ENCODE assay signal across 10 mouse cellular contexts in the genomic region with DNA sequence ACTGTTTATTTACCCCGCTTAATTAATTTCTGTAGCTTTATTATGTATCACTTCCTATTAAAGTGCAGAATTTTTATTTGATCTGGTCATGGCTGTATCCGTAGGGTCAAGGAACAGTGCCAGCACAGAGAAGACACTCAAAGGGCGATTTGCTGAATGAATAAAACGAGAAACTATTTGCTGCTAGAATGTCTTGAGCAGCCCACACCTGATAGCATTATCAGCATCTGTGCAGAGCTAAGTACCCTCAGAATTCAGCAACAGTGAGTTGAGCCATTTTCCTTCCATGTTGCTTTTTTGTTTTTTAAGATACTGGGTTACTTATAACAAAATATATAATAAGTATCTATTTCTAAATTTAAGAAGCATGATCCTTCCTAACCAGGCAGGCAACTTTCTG. TPM values are rescaled to one million over a fixed set of nuclear protein-coding genes. Genes with fewer than 3 reads are reported as not detected.
DNase-seq lines count a peak whose midpoint lies in the region; ATAC-seq lines count a peak whose summit lies in the region.
"Had no signal": no experiment of that assay in that cellular context is flagged by ENCODE, and none has a peak within 500 bp of the region (broad histone marks: within the 10 kb centered on the region; RNA-seq: fewer than 3 reads in every experiment).

No protein-coding gene starts in this region.

- DNase-seq in heart, postnatal 14 days = no peak
- DNase-seq in c-Kit-positive CD71-positive TER-119-negative erythroid progenitor cells, embryonic 14.5 days (ENCODE audit: low read depth) = peak; percentile 28
- DNase-seq in frontal cortex, postnatal 36 days (ENCODE audit: low spot score in 2 of 2) = no peak
- DNase-seq in left cerebral cortex, adult 9 months (ENCODE audit: low spot score in 2 of 2) = no peak
- DNase-seq in gastrocnemius, postnatal 25 days = no peak
- DNase-seq: right cerebral cortex, postnatal 25 days had no signal

- intact Hi-C loops in heart, postnatal 14 days (cut with DNase I) = loop anchor here (5.0 kb wide), 1 partner anchor 63 kb away; no protein-coding TSS in a partner anchor

- peaks cover under 1% of the 10 kb centered on the region; the same call in 1 of the 2 replicates for H3K36me3 ChIP-seq in heart, embryonic 16.5 days (ENCODE audit: control insufficient read depth, insufficient read depth)
- H3K36me3 ChIP-seq in hindbrain, embryonic 15.5 days = no peaks in the 10 kb centered on the region
- H3K36me3 ChIP-seq in midbrain, embryonic 13.5 days = peaks cover 6% of the 10 kb centered on the region; the same call in 1 of the 2 replicates

- peak overlapping the region; percentile 73 for H3K4me2 ChIP-seq in heart, embryonic 16.5 days (ENCODE audit: low read depth, low read length)
- H3K4me2 ChIP-seq in hindbrain, embryonic 15.5 days = peak overlapping the region; percentile 84
- peak overlapping the region; percentile 81 for H3K4me2 ChIP-seq in midbrain, embryonic 13.5 days (replicated peaks)

- no peaks in the 10 kb centered on the region; the same call in 1 of the 2 replicates for H3K9me3 ChIP-seq in heart, embryonic 16.5 days (replicated peaks; ENCODE audit: control insufficient read depth, low read length)
- H3K9me3 ChIP-seq in hindbrain, embryonic 15.5 days = no peaks in the 10 kb centered on the region
- no peaks in the 10 kb centered on the region for H3K9me3 ChIP-seq in midbrain, embryonic 13.5 days

- WGBS in heart, embryonic 16.5 days = 76% methylated on average over 4 of the region's 4 CpGs
- 93% methylated on average over 4 of the region's 4 CpGs for WGBS in hindbrain, embryonic 15.5 days
- 94% methylated on average over 4 of the region's 4 CpGs for WGBS in midbrain, embryonic 13.5 days

- no peak for ATAC-seq in heart, embryonic 16.5 days (replicated peaks; ENCODE audit: extremely low read depth, insufficient read depth, low FRiP score)
- no peak for ATAC-seq in hindbrain, embryonic 15.5 days (ENCODE audit: low FRiP score, low read depth)
- ATAC-seq in midbrain, embryonic 13.5 days = no peak

- peak overlapping the region; percentile 96 for H3K27ac ChIP-seq in heart, embryonic 16.5 days (ENCODE audit: low read length)
- H3K27ac ChIP-seq in hindbrain, embryonic 15.5 days (replicated peaks) = no peak overlapping the region
- H3K27ac ChIP-seq in midbrain, embryonic 13.5 days = no peak overlapping the region

- H3K4me3 ChIP-seq in heart, embryonic 16.5 days (ENCODE audit: low read length) = peak overlapping the region; percentile 88
- peak overlapping the region; percentile 85 for H3K4me3 ChIP-seq in hindbrain, embryonic 15.5 days
- H3K4me3 ChIP-seq in midbrain, embryonic 13.5 days (replicated peaks) = peak overlapping the region; percentile 77

- H3K9ac ChIP-seq in heart, embryonic 16.5 days (ENCODE audit: low read length) = no peak overlapping the region
- H3K9ac ChIP-seq in hindbrain, embryonic 15.5 days = peak overlapping the region; percentile 82; the same call in 1 of the 2 replicates
- peak overlapping the region; percentile 86 for H3K9ac ChIP-seq in midbrain, embryonic 13.5 days (replicated peaks)

- no peaks in the 10 kb centered on the region for H3K27me3 ChIP-seq in heart, embryonic 16.5 days (ENCODE audit: control insufficient read depth, insufficient read depth, low read length)
- H3K27me3 ChIP-seq in hindbrain, embryonic 15.5 days = no peaks in the 10 kb centered on the region
- H3K27me3 ChIP-seq in midbrain, embryonic 13.5 days = no peaks in the 10 kb centered on the region

- peaks cover 20% of the 10 kb centered on the region for H3K4me1 ChIP-seq in heart, embryonic 16.5 days (ENCODE audit: control insufficient read depth, insufficient read depth, low read length)
- H3K4me1 ChIP-seq in hindbrain, embryonic 15.5 days (replicated peaks) = peaks cover 20% of the 10 kb centered on the region
- H3K4me1 ChIP-seq in midbrain, embryonic 13.5 days (replicated peaks) = peaks cover 20% of the 10 kb centered on the region

RNA-seq across cellular contexts. Expression of a gene that starts 1.2 kb away (rescaled TPM):
- polyA plus RNA-seq in heart, embryonic 16.5 days (2015; fragmentation: Nextera tagmentation; extraction: Ambion mirVana) = 57.6 and 58.2 TPM in 2 replicates
- total RNA-seq in heart, postnatal 14 days (2021) = 10 to 100 TPM; 28.3 to 31.8 TPM
- polyA plus RNA-seq in hindbrain, embryonic 15.5 days (2015; fragmentation: Nextera tagmentation; extraction: Ambion mirVana) = 66.2 and 68.5 TPM in 2 replicates
- polyA plus RNA-seq in midbrain, embryonic 13.5 days (2015; fragmentation: Nextera tagmentation; extraction: Ambion mirVana) = 63.7 and 71.9 TPM in 2 replicates
- 10 to 100 TPM; 14.3 to 14.5 TPM for total RNA-seq in gastrocnemius, postnatal 25 days (2021)

RNA-seq across cellular contexts. Expression of a gene that starts 30.5 kb away (rescaled TPM):
- 24.2 and 32.8 TPM in 2 replicates for polyA plus RNA-seq in heart, embryonic 16.5 days (2015; fragmentation: Nextera tagmentation; extraction: Ambion mirVana)
- 1 to 10 TPM; 3.2 to 5.1 TPM for total RNA-seq in heart, postnatal 14 days (2021)
- 3.3 and 3.6 TPM in 2 replicates for polyA plus RNA-seq in hindbrain, embryonic 15.5 days (2015; fragmentation: Nextera tagmentation; extraction: Ambion mirVana)
- polyA plus RNA-seq in midbrain, embryonic 13.5 days (2015; fragmentation: Nextera tagmentation; extraction: Ambion mirVana) = 1.5 and 2.1 TPM in 2 replicates
- 1 to 10 TPM in 1 of 2 experiments, under 1 TPM in 1; 0.72 to 5.6 TPM for total RNA-seq in gastrocnemius, postnatal 25 days (2021)
- total RNA-seq: common myeloid progenitor, adult 5-6 weeks had no signal

RNA-seq across cellular contexts. Expression of a gene that starts 46.7 kb away (rescaled TPM):
- polyA plus RNA-seq in heart, embryonic 16.5 days (2015; fragmentation: Nextera tagmentation; extraction: Ambion mirVana) = 29.0 and 29.3 TPM in 2 replicates
- total RNA-seq in heart, postnatal 14 days (2021) = 10 to 100 TPM; 46.2 to 49.0 TPM
- polyA plus RNA-seq in hindbrain, embryonic 15.5 days (2015; fragmentation: Nextera tagmentation; extraction: Ambion mirVana) = 57.7 and 70.9 TPM in 2 replicates
- 68.1 and 72.4 TPM in 2 replicates for polyA plus RNA-seq in midbrain, embryonic 13.5 days (2015; fragmentation: Nextera tagmentation; extraction: Ambion mirVana)
- 10 to 100 TPM; 22.2 to 29.7 TPM for total RNA-seq in gastrocnemius, postnatal 25 days (2021)
